Mouse (Mus musculus): ENCODE measurements around the gene Gclc.

The Gclc gene

DNA sequence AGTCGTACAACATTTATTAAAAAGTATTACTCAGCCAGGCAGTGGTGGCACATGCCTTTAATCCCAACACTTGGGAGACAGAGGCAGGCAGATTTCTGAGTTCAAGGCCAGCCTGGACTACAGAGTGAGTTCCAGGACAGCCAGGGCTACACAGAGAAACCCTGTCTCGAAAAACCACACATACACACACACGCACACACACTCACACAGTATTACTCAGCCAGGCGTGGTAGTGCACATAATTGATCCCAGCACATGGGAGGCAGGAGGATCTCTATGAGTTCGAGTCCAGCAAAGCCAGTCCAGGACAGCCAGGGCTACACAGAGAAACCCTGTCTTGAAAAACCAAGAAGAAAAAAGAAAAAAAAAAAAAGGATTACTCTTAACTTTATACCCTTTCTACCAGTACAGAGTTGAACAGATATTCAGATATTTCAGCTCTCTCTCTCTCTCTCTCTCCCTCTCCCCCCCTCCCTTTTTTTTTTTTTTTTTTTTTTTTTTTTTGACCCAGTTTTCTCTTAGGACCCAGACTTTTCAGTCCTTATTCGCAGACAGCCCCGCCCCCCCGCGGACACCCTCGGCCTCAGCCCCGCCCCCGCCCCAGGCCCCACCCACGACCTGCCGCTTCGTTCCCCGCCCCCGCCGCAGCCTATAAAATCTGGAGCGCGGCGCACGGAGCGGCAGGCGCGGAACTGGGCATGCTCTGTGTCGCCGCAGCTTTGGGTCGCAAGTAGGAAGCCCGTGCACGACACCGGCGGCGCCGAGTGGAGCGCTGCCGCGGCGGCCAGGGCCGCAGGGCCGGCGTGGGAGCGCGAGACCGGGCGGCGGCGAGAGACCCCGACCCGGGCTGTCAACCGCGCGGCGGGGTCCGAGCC, at the start of gene Gclc:
TSS of gene Gclc (plus strand) at position 683 of the 875 bp plus-strand sequence.
- WGBS = 7% methylated on average over 53 of the region's 54 CpGs

GRCm38 (mm10) chr9:77706515-77706914, 47.8 kb upstream of the Gclc start:
- 88% methylated on average over 6 of the region's 6 CpGs for WGBS

DNA sequence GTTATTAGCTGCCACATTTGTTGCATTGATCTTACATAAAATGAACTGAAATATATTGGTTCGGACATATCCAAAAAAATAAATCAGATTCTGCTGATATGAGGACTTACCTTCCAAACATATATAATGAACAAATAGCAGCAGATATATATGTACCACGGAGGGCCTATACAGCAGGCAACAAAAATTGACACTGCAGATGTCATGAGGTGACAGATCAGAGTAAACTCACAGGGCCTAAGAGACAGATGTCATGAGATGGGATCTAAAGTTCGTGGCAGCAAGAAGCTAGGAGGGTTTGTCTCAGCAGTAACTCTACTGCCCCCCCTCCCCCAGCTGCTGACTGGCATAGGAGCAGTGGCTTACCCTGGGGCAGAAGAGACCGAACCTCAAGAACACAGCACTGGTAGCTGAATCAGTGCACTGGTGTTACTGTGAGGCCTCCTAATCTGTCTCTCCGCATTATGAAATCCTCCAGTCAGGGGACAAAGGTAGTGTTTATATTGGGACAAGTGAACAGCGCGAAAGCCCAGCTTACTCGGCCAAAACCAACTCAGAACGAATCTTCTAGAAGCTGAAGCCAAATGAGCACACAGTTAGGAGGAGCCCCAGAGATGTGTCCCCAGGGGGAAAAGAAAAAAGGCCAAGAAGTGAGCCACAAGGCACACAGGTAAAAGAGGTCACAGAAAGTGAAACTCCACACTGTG, 46.7 kb upstream of the Gclc start:
- 79% methylated on average over 9 of the region's 9 CpGs for WGBS

DNA sequence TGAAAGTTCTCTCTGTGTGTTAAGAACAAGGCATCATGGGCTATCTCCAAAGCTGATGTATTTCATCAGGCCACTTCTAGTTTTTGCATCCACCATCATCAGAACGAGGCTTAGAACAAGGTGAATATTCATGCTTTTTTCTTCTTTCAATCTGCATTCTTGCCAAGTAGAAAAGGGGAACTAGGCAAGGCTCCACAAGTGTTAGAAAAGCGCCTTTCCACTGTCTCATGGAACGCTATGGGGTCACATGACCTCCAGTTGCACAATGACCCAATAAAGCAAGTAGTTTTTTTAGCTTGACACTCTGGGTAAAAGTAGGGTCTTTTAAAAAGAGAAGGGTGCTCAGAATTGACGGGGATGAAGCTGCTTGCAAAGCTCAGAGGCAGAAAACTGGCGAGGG, 45.4 kb upstream of the Gclc start:
- WGBS = 71% methylated on average over 5 of the region's 5 CpGs

GRCm38 (mm10) chr9:77711021-77711569, 43.2 kb upstream of the Gclc start:
- 92% methylated on average over 5 of the region's 5 CpGs for WGBS

DNA sequence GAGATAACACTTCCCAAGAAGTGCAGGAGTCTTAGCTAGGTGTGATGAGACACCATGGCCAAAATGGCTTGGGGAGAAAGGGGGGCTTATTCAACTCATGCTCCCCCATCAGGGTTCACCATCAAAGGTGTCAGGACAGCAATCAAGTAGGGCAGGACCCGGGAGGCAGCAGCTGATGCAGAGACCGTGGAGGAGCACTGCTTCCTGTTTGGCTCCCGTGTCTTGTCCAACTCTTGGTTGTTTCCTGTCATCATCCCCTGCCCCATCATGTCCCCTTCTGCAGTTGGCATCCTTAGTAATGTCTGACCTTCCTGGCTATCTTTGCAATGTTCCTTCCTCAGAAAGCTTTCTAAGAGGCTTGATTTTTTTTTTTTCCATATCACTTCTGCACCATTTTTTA, 41.5 kb upstream of the Gclc start:
- 72% methylated on average over 3 of the region's 3 CpGs for WGBS

DNA sequence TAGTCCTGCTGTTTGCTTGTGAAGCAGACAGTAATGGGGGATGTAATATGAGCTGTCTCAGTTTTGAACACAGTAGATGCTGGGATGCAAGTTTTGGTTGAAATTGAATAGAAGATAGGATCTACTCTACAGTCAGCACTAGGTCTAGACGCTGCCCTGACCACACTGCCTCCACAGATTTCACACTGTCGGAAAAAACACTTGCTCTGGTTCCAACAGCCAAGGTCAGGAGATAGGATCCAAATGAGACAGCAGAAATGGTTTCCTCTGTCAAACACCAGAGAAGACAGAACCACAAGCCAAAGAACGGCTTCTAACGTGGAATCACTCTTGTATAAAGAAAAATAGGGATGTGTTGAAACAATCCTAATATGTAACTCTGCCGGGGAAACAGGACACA, 41.0 kb upstream of the Gclc start:
- 87% methylated on average over 5 of the region's 5 CpGs for WGBS

DNA sequence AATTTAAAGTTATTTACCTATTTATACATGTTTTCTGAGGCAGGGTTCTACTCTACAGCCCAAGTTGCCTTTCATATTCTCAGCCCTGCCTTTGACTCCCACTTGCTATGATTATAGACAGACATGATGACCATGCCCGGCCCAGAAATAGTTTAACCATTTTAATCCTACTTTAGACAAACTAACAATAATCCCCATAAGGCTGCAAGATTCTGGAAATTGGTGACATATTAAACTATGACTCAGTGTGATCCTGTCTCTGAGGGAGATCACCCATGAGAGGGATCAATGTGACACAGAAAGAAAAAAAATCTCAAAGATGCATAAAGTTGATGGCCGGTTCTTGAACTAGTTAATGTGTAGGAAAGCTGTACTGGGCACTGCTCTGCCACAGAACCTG, 39.1 kb upstream of the Gclc start:
- 92% methylated on average over 2 of the region's 2 CpGs for WGBS

DNA sequence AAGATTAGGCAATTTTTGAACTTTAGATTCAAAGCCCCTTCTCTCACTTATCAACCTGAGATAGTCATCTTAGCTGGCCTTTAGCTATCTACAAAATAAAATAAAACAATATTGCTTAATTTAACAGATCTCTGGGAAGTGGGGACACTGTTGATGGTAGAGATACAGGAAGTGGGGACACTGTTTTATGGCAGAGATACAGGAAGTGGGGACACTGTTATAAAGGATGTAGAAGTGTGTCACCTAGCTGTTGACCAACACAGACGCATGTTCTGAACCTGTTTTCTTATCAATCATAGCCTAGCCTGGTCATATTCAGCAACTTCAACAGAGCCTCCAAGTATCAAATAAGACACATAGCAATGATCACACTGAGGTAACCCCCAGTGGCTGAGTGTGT, 38.3 kb upstream of the Gclc start:
- 92% methylated on average over 1 of the region's 1 CpGs for WGBS

DNA sequence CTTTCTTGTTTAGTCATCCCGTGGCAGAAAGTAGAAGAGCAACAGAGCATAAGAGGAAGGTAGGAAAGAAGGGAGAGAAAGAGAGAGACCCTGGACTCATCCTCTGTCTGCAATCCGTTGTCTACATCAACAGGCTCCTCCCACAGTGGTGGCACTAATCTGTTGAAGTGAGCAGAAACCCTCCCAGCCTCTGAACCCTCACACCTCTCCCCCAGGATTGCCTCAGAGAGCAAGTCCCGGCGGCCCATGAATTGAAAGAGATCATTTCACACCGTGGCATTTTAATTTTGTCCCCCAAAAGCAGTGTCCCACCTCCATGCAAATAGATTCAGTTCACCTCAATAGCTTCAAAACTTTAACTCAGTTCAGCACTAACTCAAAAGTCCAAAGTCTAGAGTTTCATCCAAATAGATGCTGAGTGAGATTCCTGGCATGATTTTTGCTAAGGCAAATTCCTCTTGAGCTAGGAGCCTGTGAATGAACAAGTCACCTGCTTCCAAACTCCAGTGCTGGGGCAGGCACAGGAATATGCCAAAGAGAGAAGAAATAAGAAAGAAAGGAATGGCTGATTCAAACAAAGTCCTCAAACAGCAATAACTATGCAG, 36.4 kb upstream of the Gclc start:
- WGBS = 73% methylated on average over 5 of the region's 5 CpGs

DNA sequence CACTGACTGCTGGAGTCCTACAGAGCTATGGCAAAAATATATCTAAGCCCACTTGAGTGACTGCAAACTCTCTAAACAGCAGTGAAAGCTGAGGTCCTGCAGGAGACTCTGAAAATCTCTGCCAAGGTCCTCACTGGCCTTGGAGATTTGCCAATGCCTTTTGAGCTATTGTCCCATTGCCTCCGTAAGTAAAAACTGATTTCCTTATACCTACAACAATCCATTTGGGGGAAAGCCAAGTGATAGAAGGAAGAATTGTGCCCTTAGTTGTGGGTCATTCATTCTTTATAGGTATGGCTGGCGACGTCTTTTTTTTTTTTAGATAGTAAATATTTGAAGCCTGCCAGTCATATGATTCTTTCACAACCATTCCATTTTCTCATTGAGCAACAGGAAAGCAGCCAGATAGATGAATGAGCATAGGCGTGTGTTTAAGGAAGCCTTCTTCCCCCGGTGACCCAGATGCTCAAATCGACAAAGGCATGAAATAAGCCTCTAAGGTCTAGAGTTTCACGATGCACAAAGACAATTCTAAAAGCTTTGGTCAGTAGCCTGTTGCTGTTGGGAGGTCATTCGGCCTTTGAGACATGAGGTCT, 35.4 kb upstream of the Gclc start:
- WGBS = 63% methylated on average over 8 of the region's 8 CpGs

- whole genome bisulfite sequencing = 94% methylated on average over 1 of the region's 1 CpGs
Observed at GRCm38 (mm10) chr9:77719675-77720074, 34.7 kb upstream of the Gclc start.

DNA sequence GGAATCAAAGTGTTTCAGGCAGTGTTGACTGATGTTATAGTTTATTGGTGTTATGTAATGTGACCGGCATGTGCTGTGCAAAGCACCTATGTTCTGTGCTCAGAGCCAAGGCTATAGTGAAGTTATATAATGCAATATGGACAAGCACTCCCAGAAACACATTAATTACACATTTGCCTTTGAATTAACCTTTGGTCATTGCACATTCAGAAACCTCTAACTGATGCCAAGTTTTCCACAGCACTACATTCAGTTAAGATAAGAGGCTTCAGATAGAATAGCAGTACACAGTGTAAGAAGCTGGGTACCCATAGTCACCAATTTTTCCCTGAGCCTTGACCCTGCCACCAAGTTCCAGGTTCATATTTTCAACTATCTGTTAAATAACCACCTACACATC, 32.0 kb upstream of the Gclc start:
- WGBS = 95% methylated on average over 1 of the region's 1 CpGs

- WGBS = 85% methylated on average over 6 of the region's 6 CpGs
Observed at GRCm38 (mm10) chr9:77724216-77724615, 30.1 kb upstream of the Gclc start.

DNA sequence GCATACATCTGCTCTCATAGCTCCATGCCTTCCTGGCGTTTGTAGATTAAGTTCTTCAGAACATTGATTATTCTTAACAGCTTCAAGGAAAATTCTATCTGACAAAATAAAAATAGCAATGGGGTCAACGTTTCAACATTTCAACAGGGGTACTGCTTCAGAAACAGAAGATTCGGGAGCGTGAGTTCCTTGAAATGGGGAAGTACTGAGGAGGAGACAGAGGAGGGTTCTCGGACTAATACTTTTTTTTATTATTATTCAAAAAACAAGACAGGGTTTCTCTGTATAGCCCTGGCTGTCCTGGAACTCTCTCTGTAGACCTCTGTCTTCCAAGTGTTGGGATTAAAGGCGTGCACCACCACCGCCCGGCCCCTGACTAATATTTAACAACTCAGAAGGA, 28.9 kb upstream of the Gclc start:
- WGBS = 89% methylated on average over 8 of the region's 8 CpGs

DNA sequence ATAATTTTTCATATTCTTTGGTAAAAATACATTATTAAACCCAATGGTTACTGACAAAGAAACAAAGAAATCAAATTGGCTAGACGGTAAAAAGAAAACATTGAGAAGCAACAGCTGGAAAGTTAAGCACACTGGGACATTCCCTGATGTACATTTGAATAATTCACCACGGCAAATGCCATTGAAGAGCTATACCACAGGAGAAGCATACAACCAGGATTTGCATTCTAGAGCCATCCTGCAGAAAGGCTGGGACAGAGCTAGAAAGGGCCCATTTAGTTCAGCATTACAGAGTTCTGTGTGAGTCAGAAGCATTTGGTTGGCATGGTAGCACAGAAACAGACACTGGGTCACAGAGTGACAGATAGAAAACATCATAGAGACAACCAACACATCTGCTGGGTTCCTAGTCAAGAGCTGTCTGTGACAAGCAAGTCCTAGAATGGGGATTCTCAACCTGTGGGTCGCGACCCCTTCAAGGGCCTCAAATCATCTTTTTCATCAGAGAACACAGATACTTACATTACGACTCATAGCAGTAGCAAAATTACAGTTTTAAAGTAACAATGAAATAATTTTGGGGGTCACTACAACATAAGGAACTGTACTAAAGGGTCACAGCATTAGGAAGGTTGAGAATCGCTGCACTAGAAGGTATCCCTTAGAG, 28.2 kb upstream of the Gclc start:
- 89% methylated on average over 6 of the region's 6 CpGs for WGBS

DNA sequence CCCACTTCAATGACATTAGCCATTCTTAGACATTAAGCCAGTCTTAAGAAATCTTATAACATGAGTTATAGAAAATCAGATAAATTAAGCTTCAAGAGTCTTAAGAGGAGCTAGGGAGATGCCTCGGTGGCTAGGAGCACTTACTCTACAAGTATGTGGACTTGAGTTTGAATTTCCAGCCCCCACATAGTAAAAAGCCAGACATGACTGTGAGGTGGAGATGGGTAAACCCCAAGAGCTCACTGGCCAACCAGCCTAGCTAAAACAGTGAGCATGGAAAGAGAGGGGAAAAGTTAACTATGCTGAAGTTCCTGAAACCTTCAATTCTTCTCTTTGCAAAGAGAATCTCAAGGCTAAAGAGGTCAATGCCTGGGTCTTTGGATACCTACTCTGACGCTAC, 27.3 kb upstream of the Gclc start:
- WGBS = 92% methylated on average over 2 of the region's 2 CpGs

GRCm38 (mm10) chr9:77732067-77732466, 22.3 kb upstream of the Gclc start:
- 62% methylated on average over 3 of the region's 3 CpGs for WGBS

DNA sequence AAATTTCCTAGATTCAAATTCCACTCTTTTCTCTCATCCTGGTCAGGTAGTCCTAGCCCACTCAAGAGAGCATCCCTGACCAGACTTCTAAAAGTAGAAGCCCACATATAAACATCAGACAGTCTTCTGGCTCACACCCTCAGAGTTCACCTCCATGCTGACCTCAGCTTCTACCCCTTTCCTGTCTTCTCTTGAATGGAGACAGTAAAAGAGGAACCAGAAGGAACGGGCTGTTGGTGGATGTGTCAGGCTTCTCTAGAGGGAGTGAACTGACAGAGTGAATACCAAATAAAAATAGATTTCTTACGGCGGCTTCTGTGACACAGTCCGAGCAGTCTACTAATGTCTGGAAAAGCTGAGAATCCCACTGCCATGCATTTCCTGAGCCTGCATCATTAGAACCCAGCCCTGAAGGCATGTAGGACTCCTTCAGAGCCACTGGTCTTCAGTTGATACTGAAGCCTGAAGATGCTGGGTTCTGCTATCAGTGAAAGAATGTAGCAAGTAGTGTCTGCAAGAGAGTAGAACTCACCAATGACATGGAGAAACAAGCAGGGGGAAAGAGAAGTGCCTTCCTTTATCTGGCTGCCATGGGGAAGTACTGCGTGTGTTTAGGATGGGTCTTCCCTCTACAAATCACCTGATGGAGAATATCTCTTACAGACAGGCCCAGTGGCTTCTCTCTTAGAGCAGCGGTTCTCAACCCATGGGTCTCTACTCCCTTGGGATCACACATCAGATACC, 16.9 kb upstream of the Gclc start:
- whole genome bisulfite sequencing = 77% methylated on average over 6 of the region's 6 CpGs

DNA sequence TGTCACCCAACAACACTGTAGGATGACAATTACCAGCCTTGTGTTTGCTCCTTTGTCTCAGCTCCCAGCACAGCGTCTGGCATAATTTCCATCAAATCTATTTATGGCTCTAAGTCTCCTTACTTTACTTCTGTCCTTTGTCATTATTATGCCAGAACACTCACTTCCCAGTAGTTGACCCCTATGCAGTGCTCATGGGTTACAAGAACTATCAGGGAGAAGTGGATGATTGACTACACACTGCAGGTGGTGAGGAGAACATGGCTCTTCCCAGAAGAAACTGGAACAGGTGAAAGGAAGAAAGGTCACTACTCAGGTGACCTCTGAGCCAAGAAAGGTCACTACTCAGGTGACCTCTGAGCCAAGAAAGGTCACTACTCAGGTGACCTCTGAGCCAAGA, 12.9 kb upstream of the Gclc start:
- WGBS = 54% methylated on average over 1 of the region's 1 CpGs

DNA sequence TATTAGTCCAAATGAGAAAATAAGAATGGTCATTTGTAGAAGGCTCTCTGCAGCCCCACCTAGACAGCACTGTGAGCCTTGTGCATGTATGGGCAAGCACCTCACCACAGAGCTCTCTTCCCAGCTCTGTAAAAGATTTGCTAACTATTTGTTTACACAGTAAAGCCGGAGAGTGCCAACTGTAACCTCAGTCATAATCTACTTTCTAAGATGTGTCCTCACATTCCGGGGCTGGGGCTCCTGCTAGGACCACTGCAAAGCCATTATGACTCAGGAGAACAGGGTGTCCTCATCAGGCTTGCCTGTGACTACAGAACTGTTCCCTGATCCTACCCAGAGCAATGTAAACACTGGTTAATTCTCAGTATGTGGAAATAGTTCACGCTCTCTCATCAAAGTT, 9.5 kb upstream of the Gclc start:
- WGBS = 76% methylated on average over 3 of the region's 3 CpGs
